Mouse (Mus musculus) midbrain, embryonic 12.5 days (tissue): ENCODE results near the gene Zmat3. TPM values are rescaled to one million over a fixed set of nuclear protein-coding genes. Genes with fewer than 3 reads are reported as not detected.

Experiments
- ATAC-seq: fragments of 200-750 bp; cut with Nextera tagmentation; 2 replicates; pipeline ENCODE4 v1.8.0; 2017; ENCODE audit warnings: low read depth, moderate TSS enrichment, moderate library complexity; ENCODE audit not compliant: low FRiP score
- H3K27ac ChIP-seq: fragments of 300-500 bp; sonication (generic); replicated peaks from 2 replicates; pipeline ENCODE4 v1.5.1; 2016; ENCODE audit warnings: mild to moderate bottlenecking
- H3K27me3 ChIP-seq: fragments of 300-500 bp; sonication (generic); 2 replicates; pipeline ENCODE4 v1.6.1; 2016; ENCODE audit warnings: mild to moderate bottlenecking
- H3K36me3 ChIP-seq: fragments of 300-500 bp; sonication (generic); 2 replicates; pipeline ENCODE4 v1.6.1; 2016
- H3K4me1 ChIP-seq: fragments of 300-500 bp; sonication (generic); 2 replicates; pipeline ENCODE4 v1.6.1; 2016
- H3K4me2 ChIP-seq: fragments of 300-500 bp; sonication (generic); replicated peaks from 2 replicates; pipeline ENCODE4 v1.6.1; 2016; ENCODE audit warnings: mild to moderate bottlenecking, moderate library complexity
- H3K4me3 ChIP-seq: fragments of 300-500 bp; sonication (generic); 2 replicates; pipeline ENCODE4 v1.5.1; 2016; ENCODE audit warnings: mild to moderate bottlenecking
- H3K9ac ChIP-seq: fragments of 300-500 bp; sonication (generic); replicated peaks from 2 replicates; pipeline ENCODE4 v1.6.1; 2016; ENCODE audit warnings: mild to moderate bottlenecking, moderate library complexity
- H3K9me3 ChIP-seq: fragments of 300-500 bp; sonication (generic); 2 replicates; pipeline ENCODE4 v1.6.1; 2016; ENCODE audit warnings: mild to moderate bottlenecking
- WGBS: fragments of 180-500 bp; shearing (Covaris S2); methylation state at CpG from one replicate; pipeline ENCODE4 v1.1.7; 2016; 5-methylcytosine and 5-hydroxymethylcytosine counted together
- polyA plus RNA-seq: library from polyadenylated mRNA; unstranded; fragments of >200 nt; fragmentation: Nextera tagmentation; extraction: Ambion mirVana; gene quantifications from 2 replicates; pipeline ENCODE4 v1.2.1, GENCODE M21; 2016

Gene Zmat3
- polyA plus RNA-seq = 10.1 and 10.4 TPM in 2 replicates

DNA sequence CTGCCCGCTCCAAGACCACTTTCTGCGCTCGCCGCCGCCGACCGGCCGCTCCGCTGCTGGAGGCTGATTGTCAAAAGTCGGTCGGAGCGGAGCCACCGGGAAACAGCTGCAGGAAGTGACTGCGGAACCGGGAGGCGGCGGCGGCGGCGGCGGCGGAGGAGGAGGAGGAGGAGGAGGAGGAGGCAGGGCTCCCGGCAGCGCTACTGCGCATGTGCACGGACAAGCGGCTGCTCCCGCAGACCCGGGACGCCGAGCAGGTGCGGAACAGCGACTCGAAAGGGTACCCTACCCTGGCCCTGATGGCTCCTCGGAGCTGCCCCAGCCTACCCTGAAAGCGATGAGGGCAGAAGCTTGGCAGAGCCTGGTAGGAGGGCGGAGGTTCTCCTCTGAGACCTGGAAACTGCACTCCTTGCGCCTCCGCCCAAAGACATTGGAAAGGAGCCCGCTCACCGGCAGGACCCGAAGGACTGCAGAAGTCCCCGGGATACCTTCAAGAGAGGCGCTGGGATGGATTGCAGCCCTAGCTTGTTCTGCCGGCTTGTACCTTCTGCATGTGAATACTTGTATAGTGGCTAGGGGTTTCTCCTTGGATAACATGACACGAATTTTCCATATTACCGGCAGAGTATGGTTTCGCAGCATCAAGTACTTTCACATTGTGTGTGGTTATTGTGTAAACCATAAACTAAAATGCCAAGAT is at the start of gene Zmat3:
Gene Zmat3, minus strand, starts transcription at position 469 of the 700 bp plus-strand sequence.
- H3K4me3 ChIP-seq = peak within 1 kb of the TSS; percentile 91
- peak; percentile 83 for ATAC-seq
- H3K9ac ChIP-seq = peak within 1 kb of the TSS; percentile 90
- H3K27me3 ChIP-seq = 0 out of 2 replicates have a peak, but pooled peaks cover 3% of the 10 kb centered on the region
- H3K27ac ChIP-seq = peak within 1 kb of the TSS; percentile 92
- H3K4me2 ChIP-seq = peak within 1 kb of the TSS; percentile 70
- 4% methylated on average over 40 of the region's 48 CpGs for WGBS
- no peaks in the 10 kb centered on the region for H3K36me3 ChIP-seq
- H3K9me3 ChIP-seq = no peaks in the 10 kb centered on the region
- H3K4me1 ChIP-seq = peaks cover 23% of the 10 kb centered on the region

DNA sequence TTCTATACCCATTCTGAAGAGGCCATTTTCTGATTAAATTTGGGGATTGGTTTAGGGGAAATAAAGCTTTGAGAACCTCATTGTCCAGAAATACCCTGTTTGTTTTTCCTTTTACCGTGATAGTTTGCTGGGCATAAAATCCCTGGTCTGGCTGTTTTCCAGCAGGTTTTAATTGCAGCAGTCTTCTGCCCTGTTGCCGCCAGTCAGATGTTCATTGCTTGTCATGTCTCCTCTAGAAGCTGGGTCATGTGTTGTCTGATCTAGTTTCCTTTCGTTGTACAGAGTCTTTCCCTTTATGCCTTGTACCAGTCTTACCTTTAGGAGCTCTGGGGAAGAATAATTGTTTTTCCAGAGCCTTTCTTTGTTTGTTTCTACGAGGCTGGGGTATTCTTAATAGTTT is 48.6 kb upstream of the Zmat3 start:
- ATAC-seq = no peak
- no peak overlapping the region for H3K4me3 ChIP-seq
- H3K4me2 ChIP-seq = no peak overlapping the region
- WGBS = 62% methylated on average over 4 of the region's 4 CpGs
- no peaks in the 10 kb centered on the region for H3K36me3 ChIP-seq
- H3K9ac ChIP-seq = no peak overlapping the region
- H3K27ac ChIP-seq = no peak overlapping the region
- peaks cover 6% of the 10 kb centered on the region; the same call in 1 of the 2 replicates for H3K4me1 ChIP-seq
- no peaks in the 10 kb centered on the region for H3K9me3 ChIP-seq
- no peaks in the 10 kb centered on the region for H3K27me3 ChIP-seq

DNA sequence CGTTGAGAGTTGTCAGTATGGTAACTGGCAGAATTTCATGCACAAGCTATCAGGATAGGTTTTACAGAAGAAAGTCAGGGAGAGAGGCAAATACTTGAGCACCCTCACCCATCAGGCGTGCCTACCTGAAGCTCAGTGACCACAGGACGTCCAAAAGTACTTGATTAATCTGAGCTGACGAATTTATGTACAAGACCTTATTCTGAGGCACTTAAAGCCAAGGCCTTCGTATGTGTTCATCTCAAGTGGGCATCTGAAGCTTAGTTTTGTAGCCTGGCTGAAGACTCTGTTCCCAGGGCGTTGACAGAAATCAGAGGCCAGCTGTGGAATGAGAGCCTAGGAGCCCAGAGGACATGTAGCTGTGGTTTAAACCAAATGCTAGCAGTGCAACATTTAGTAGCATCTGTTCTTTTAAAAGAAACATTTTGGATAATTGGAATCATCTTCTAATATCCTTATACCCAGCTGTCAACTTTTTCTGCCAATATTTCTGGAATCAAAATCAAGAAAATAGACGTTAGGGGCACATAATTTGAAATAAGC is 46.8 kb upstream of the Zmat3 start:
- Histone ChIP-seq H3K4me3 (no peak overlapping the region), H3K27ac (no peak overlapping the region), H3K4me2 (no peak overlapping the region), H3K9ac (no peak overlapping the region), H3K4me1 (peaks cover 6% of the 10 kb centered on the region; the same call in 1 of the 2 replicates), H3K36me3 (no peaks in the 10 kb centered on the region), H3K27me3 (no peaks in the 10 kb centered on the region), H3K9me3 (no peaks in the 10 kb centered on the region)
- no peak for ATAC-seq
- 81% methylated on average over 7 of the region's 7 CpGs for WGBS

DNA sequence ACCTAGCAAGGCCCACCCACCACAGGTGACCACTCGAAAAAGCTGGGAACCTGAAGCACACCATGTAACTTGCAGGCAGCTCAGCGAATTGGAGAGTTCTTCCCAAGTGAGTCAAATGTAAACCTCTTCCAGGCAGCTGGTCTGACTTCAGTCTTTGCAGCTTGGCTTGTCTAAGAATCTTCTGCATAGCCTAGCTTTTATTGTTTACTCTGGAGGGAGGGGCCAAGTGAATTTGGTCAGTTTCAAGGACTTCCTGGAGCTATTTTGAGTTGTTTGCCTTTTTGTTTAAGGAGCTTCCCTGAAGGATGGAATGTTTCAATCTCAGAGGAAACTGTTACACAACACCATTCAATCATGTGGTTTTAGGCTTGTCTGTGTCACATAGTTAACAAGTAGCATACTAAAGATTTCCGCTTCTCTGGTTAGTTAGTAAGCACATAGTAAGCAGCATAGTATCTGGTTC is 43.0 kb upstream of the Zmat3 start:
- Histone ChIP-seq H3K27me3 (no peaks in the 10 kb centered on the region), H3K9ac (no peak overlapping the region), H3K4me1 (no peaks in the 10 kb centered on the region), H3K4me2 (no peak overlapping the region), H3K4me3 (no peak overlapping the region), H3K27ac (no peak overlapping the region), H3K9me3 (no peaks in the 10 kb centered on the region), H3K36me3 (no peaks in the 10 kb centered on the region)
- no peak for ATAC-seq
- 86% methylated on average over 3 of the region's 3 CpGs for WGBS

DNA sequence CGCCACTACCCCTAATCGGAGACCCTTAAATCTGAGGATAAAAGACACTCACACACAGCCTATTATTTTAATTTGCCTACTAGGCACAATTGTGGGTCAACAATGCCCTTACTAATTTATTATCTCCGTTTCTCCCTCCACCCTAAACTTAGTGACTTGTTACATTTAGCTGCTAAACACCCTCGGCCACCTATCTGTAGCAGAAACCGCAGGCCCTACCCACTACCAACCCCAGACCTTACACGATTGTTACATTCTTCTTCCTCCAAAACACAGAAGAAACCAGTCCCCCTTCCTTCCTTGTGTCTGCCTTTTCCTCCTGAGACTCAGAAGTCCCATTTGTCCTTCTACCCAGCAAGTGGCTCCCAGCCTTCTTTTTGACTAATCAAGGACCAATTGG is 41.0 kb upstream of the Zmat3 start:
- 86% methylated on average over 6 of the region's 6 CpGs for WGBS
- ATAC-seq = no peak
- no peaks in the 10 kb centered on the region for H3K9me3 ChIP-seq
- no peaks in the 10 kb centered on the region for H3K27me3 ChIP-seq
- H3K4me3 ChIP-seq = no peak overlapping the region
- H3K36me3 ChIP-seq = no peaks in the 10 kb centered on the region
- H3K9ac ChIP-seq = no peak overlapping the region
- no peak overlapping the region for H3K27ac ChIP-seq
- H3K4me1 ChIP-seq = no peaks in the 10 kb centered on the region
- no peak overlapping the region for H3K4me2 ChIP-seq

DNA sequence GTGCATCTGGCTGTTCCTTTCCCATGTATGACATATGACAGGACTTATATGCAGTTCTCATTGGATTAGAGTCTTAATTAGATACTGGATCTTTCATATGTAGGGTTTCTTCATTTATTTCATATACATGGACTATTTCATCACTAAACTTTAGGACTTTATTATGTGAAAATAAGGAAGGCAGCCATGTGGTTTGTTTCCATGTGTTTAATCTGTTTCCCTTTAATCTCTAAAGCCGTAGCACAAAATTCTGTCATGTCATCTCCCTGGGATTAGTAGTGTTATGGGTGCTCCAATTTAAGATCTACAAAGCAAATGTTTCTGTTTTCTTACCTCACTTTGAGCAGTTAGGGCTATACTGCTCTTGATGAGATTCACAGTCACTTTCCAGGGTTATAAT is 39.9 kb upstream of the Zmat3 start:
- Histone ChIP-seq H3K27ac (no peak overlapping the region), H3K9me3 (no peaks in the 10 kb centered on the region), H3K4me2 (no peak overlapping the region), H3K36me3 (no peaks in the 10 kb centered on the region), H3K27me3 (peaks cover under 1% of the 10 kb centered on the region; the same call in 1 of the 2 replicates), H3K4me1 (peaks cover 1% of the 10 kb centered on the region; the same call in 1 of the 2 replicates), H3K9ac (no peak overlapping the region), H3K4me3 (no peak overlapping the region)
- WGBS = 79% methylated on average over 1 of the region's 1 CpGs
- ATAC-seq = no peak

DNA sequence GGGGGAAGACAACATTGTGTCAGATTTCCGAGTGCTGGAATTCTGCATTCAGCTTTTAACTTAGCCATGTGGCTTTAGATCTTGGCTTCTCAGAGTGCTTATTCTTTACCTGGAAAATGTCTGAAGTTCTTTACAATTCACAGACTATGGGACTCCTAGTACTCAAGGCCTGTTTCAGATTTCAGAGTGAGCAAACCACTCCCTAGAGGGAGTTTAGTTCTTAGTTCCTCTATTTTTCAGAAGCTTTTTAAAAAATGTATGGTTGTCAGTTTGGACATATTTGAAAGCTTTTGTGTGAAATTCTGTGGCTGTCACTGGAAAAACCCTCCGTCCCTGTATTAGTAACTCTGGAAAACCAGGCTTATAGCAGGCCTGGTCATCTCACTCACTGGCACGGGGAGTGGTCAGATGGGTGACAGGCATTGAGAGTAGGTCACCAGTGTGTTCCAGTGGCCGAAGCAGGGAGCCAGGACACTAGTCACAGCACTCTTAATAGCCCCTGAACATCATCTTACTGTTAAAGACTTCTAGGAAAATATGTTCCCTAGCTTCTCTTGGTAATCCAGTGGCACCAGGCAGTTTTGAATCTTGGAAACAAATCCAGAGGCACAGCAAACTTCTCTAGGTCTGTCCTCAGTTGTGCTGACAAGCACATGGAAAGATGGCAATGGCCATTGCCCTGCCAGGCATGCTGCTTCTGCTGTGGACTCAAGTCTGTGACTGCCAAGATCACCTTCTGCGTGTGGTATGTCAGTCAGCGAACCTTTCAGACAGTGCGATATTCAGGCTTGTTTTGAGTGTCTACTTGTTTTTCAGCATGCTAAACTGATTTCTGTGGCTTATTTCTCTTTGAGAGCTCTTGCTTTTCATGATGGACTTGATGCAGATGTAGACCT is 37.4 kb upstream of the Zmat3 start:
- H3K4me3 ChIP-seq = no peak overlapping the region
- H3K4me2 ChIP-seq = no peak overlapping the region
- H3K4me1 ChIP-seq = peaks cover 21% of the 10 kb centered on the region
- no peak overlapping the region for H3K9ac ChIP-seq
- no peak for ATAC-seq
- no peaks in the 10 kb centered on the region for H3K9me3 ChIP-seq
- H3K27me3 ChIP-seq = peaks cover 9% of the 10 kb centered on the region; the same call in 1 of the 2 replicates
- WGBS = 85% methylated on average over 7 of the region's 7 CpGs
- H3K27ac ChIP-seq = no peak overlapping the region
- H3K36me3 ChIP-seq = no peaks in the 10 kb centered on the region

DNA sequence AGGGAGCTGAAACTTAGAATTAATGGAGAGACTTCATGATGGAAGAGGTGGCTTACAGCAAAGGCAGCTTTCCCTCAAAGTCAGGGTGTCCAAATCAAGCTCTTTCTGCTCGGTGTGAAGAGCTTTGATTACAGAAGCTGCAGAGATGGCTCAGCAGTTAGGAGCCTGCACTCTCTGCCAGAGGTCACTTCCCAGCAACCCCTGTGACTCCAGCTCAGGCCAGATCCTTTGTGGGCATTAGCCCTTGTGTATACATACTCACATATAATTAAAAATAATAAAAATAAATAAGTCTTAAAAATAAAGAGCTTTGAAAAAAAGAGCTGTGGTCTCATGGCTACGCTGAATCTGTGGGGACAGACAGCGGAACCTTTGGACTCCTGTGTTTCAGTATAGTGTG is 35.8 kb upstream of the Zmat3 start:
- Histone ChIP-seq H3K9me3 (no peaks in the 10 kb centered on the region), H3K4me3 (no peak overlapping the region), H3K4me1 (peaks cover 21% of the 10 kb centered on the region), H3K4me2 (no peak overlapping the region), H3K36me3 (no peaks in the 10 kb centered on the region), H3K27ac (no peak overlapping the region), H3K9ac (no peak overlapping the region), H3K27me3 (peaks cover 9% of the 10 kb centered on the region; the same call in 1 of the 2 replicates)
- 76% methylated on average over 3 of the region's 3 CpGs for WGBS
- no peak for ATAC-seq

DNA sequence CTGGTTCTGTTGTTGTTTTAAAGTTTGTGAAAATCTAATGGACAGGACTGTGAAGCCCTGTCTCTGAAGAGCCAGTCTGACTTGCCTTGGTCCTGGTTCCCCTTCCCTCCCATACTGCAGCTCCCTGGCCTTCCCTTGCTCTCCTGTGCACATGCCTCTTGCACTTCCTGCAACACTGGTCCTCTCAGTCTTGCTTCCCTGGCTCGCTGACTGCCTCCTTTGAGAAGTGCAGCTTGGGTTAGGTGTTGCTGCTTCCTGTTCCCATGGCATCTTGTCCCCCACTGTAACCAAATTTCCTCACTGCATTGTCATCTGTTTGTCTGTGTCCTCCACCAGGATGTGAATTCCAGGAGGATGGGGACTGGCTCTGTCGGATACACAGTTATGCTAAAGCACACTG is 34.1 kb upstream of the Zmat3 start:
- Histone ChIP-seq H3K4me3 (no peak overlapping the region), H3K4me1 (peaks cover 25% of the 10 kb centered on the region), H3K36me3 (no peaks in the 10 kb centered on the region), H3K27me3 (peaks cover 9% of the 10 kb centered on the region; the same call in 1 of the 2 replicates), H3K9me3 (no peaks in the 10 kb centered on the region), H3K27ac (no peak overlapping the region), H3K4me2 (0 out of 2 replicates have a peak overlapping the region, but pooled peaks have one; percentile 22), H3K9ac (no peak overlapping the region; the same call in 1 of the 2 replicates)
- WGBS = 48% methylated on average over 2 of the region's 2 CpGs
- no peak for ATAC-seq

DNA sequence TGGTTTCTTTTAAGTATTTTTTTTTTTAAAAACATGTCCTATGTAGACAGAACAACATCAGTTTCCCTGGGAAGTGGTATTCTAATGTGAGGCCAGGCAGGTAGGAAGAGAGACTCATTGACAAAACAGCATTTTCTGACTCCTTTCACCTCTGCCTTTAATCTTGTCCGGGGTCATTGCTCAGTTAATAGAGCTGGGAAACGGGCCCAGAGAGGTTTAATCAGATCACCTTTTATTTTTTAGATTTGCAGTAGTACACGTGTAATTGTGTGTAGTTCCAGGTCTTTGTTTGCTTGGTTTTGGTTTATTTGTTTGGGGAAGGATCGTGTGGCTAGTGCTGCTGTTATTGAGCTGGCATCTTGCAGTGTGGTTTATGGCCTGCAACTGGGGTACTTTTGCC is 33.6 kb upstream of the Zmat3 start:
- Histone ChIP-seq H3K4me2 (peak overlapping the region; percentile 22; the same call in 1 of the 2 replicates), H3K27me3 (peaks cover 9% of the 10 kb centered on the region; the same call in 1 of the 2 replicates), H3K4me3 (no peak overlapping the region), H3K36me3 (no peaks in the 10 kb centered on the region), H3K4me1 (peaks cover 25% of the 10 kb centered on the region), H3K27ac (no peak overlapping the region), H3K9me3 (no peaks in the 10 kb centered on the region), H3K9ac (no peak overlapping the region; the same call in 1 of the 2 replicates)
- ATAC-seq = no peak
- WGBS = 18% methylated on average over 4 of the region's 4 CpGs

DNA sequence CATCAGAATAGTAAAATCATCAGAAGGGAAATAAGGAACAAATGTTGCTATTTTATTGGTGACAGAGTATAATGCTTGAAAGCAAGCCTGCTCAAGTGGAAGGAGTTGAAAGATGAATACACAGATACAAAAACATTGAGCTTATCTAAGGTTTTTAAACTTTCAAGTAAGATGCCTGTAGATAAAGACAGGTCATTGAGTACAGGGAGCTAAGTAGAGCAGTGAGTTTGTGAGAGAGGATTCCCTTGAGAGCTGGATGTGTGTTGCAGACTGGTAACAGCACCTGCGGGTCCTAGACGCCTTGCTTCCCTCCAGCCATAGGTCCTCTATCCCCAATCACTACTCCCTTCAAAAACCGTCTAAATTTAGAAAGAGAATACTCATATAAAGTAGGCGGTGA is 32.8 kb upstream of the Zmat3 start:
- H3K4me3 ChIP-seq = peak overlapping the region; percentile 26

More for the DNA sequence above, 32.8 kb upstream of the Zmat3 start:
- peaks cover 25% of the 10 kb centered on the region for H3K4me1 ChIP-seq
- no peak for ATAC-seq
- WGBS = 4% methylated on average over 4 of the region's 4 CpGs
- peaks cover 9% of the 10 kb centered on the region; the same call in 1 of the 2 replicates for H3K27me3 ChIP-seq
- peak overlapping the region; percentile 69 for H3K4me2 ChIP-seq
- no peak overlapping the region for H3K9ac ChIP-seq
- H3K36me3 ChIP-seq = no peaks in the 10 kb centered on the region
- H3K9me3 ChIP-seq = no peaks in the 10 kb centered on the region
- no peak overlapping the region for H3K27ac ChIP-seq
